Mouse (Mus musculus) layer of hippocampus, adult 2 months (tissue): ENCODE measurements at regions not wholly inside any gene's neighbourhood (a gene's known extent, or its start where the extent isn't known, plus 50 kb on each side); places are given as distances from the start of the nearest gene placed in this dataset.

ENCODE experiments used
- DNase-seq, 2 experiments: peaks; one replicate each; pipeline ENCODE4 v3.0.0; 2022; ENCODE audit warnings: low spot score in 2 of 2
- H3K27ac ChIP-seq: fragments of 200-600 bp; 2 replicates; pipeline ENCODE4 v1.8.1; 2022
- H3K4me3 ChIP-seq: fragments of 200-600 bp; 2 replicates; pipeline ENCODE4 v1.8.1; 2022; ENCODE audit warnings: mild to moderate bottlenecking
- CTCF ChIP-seq: fragments of 200-600 bp; conservative IDR thresholded peaks from 2 replicates; pipeline ENCODE4 v1.8.1; 2022; ENCODE audit warnings: antibody characterized with exemption, mild to moderate bottlenecking, moderate library complexity

DNA sequence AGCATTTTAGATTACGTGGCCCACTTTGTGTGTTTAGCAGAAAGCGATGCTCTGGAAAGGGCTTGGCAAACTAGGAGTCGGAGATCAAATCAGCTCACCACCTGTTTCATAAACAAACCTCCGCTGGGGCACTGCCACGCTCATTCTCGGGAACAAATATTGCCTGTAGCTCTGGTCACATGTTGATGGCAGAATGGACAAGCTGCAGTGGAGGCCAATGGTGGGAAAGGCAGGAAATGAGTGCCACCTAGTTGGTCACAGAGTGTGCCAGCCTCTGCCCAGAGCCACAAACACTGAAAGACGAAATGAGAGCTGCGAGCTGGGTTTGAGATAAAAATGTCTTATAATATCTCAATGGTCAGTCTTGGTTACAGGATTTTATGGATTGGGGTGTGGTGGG is 259.2 kb upstream of the Csf3r start:
- DNase-seq = no peak
- no peak; the same call in 1 of the 2 replicates for TF ChIP-seq CTCF
- Histone ChIP-seq H3K4me3 (no peak overlapping the region), H3K27ac (no peak overlapping the region)

DNA sequence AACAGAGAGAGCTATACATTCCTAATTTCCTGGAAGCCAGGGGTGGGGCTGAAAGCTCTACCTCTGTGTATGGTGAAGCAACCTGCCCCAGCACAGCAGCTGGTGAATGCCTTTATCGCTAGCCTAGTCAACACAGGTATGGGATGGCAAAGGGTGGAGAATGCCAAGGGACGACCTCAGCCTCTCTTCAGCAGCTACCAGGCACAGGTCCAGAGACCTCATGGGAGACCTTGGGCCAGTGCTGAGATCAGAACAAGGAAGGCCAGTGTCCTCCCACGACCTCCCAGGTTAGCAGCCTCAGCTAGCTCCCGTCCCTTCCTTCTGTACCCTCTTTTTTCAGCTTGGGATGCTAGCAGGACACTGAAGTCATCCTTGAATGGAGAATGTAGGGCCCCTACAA is 247.2 kb upstream of the Csf3r start:
- DNase-seq = no peak
- H3K27ac ChIP-seq = no peak overlapping the region
- no peak overlapping the region for H3K4me3 ChIP-seq
- TF ChIP-seq CTCF = no peak

DNA sequence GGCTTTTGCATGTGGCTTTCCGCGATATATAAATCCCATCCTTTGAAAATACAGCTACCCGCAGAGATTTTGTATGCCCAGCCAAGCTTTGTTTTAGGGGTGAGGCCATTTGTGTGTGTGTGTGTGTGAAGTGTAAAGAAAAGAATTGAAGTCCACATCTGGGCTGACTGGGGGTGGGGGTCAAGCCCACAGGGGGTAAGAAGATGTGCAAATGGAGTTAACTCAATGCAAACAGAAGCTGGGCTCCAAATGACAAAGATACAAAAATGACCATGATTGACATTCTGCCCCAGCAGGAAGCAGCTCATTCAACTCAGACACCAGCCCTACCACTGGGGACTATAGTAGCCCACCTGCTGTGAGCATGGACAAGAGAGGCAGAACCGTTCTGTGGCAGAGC is 244.2 kb upstream of the Csf3r start:
- no peak for DNase-seq
- Histone ChIP-seq H3K27ac (no peak overlapping the region), H3K4me3 (no peak overlapping the region)
- TF ChIP-seq CTCF = no peak

DNA sequence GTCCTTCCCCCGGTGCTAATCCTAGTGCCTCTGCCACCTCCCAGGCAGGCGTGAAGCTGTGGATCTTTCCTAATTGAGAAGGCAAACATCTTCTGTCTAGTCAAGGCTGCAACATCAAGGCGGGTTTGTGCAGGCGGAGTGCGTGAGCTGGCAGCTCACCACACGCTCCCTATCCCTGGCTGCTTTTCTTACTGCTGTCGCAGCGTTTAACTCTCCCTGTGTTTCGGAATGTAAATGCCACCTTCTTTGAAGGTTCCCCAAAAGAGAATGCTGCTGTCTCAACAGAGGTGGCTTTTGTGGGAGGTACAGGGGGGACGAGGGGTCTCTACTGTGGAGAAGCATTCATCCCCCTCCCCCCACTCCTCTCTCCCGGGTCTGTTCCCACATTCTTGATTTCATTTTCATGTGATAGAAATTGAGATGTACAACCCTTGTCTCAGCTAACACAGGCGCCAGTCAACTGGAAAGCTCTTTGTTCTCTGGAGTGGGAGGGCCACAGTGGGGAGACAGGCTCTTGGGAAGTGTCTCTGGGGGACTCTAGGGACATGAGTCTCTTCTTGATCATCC is 243.3 kb upstream of the Csf3r start:
- peak; percentile 42 to 50 for DNase-seq
- no peak overlapping the region for H3K27ac ChIP-seq
- no peak overlapping the region for H3K4me3 ChIP-seq
- no peak for TF ChIP-seq CTCF

DNA sequence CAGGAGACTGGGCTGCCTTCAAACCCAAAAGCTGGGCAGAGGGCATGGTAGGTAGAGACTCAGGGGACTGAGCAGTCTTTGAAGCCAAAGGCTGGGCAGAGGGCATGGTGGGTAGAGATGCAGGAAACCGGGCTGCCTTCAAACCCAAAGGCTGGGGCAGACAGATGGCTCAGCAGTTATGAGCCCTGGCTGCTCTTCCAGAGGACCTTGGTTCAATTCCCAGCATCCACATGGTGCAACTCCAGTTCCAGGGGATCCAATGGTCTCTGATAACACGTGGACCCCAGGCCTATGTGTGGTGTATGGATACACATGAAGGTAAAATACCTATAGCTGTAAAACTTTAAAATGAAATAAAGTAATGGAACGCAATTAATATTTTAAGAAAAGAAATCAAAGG is 242.0 kb upstream of the Csf3r start:
- no peak for TF ChIP-seq CTCF
- no peak overlapping the region for H3K4me3 ChIP-seq
- no peak overlapping the region for H3K27ac ChIP-seq
- no peak for DNase-seq

- no peak for TF ChIP-seq CTCF
- DNase-seq = no peak
- H3K27ac ChIP-seq = no peak overlapping the region
- H3K4me3 ChIP-seq = no peak overlapping the region
These were observed 238.3 kb upstream of the Csf3r start for GRCm38 (mm10) chr4:125786083-125786482.

DNA sequence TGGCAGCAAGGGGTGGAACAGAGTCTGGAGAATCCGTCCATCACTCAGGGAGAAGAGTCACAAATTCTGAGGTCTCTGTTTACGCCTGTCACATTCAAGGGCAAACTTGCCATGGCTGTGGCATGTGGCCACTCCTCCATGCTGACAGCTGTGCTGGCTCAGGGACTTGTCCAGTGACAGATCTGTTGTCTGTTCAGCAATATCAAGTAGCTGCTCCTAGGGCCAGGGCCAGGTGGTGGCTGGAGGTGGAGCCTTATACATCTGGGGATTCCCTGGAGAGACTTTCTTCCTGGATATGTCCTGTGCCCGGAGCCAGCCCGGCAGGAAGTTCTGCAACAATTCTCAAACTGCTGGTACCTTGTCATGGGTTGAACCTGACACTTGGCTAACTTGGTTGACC is 229.7 kb upstream of the Csf3r start:
- no peak for DNase-seq
- TF ChIP-seq CTCF = no peak
- Histone ChIP-seq H3K4me3 (no peak overlapping the region), H3K27ac (no peak overlapping the region)

DNA sequence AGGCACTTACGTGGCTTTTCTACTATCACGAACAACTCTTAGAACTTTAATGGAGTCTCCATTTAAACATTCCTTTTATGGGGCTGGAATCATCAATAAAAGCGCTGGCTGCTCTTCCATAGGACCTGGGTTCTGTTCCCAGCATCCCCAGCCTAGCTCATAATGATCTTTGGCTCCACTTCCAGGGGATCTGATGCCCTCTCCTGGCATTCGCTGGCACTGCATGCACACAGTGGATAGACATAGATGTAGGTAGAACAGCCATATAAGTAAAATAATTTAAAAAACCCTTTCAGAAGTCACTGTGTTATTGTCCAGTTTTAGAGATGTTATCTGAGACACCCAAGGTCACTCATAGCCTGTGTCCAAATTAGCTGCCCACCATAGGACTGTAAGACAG is 216.4 kb upstream of the Csf3r start:
- Histone ChIP-seq H3K27ac (no peak overlapping the region), H3K4me3 (no peak overlapping the region)
- peak; percentile 27; the same call in 1 of the 2 replicates for TF ChIP-seq CTCF
- DNase-seq = no peak

DNA sequence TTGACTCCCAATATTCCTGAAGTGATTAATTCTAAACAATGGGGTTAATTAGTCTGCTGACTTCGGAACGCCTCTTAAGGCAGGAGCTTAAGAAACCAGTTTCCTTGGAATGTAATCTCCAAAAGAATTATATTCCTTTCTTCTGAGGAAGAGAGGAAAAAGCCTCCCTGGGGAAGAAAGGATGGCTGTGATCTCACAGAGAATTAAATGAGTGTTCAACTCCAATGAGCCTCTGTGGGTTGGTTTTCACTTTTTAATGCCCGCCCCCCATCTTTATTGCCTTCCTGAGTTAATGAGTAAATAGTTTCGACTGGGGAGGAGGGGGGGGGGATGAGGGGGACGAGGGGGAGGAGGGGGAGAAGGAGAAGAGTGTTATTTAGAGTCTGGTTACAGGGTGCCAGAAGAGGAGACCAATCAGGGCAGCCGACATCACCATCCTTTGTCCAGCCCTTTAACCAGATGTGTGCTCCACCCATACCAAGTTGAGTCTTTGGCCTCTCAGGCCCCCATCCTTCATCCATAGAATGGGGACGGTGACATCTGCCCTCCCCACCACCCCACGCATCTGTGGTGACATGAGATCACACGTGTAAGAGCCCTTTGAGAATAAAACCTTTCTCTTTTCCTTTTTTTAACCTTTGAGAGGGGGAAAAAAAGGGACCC is 214.8 kb upstream of the Csf3r start:
- Histone ChIP-seq H3K27ac (no peak overlapping the region), H3K4me3 (no peak overlapping the region)
- no peak for DNase-seq
- TF ChIP-seq CTCF = no peak

- no peak for TF ChIP-seq CTCF
- no peak overlapping the region for H3K27ac ChIP-seq
- no peak for DNase-seq
- no peak overlapping the region for H3K4me3 ChIP-seq
These were observed 214.1 kb upstream of the Csf3r start for GRCm38 (mm10) chr4:125810247-125810646.

DNA sequence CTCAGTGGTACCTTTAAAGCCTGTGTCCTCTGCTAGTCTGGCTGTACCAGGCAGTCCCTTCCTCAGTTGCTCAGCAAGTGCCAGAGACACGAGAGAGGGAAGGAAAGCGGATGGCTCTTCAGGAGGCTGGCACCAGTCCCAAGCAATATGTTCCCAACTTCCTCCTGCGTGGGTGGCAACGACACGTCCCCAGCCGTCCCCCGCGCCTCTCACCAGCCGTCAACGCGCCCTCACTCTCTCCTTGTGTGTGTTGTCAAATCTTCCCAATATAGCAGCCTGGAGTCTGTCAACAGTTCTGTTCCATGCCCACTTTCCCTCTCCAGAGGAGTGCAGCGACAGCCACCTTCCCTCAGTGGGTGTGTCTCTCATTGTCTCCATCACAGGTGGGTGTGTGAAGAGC is 210.0 kb upstream of the Csf3r start:
- peak; percentile 73 to 87 for DNase-seq
- H3K4me3 ChIP-seq = no peak overlapping the region
- no peak overlapping the region for H3K27ac ChIP-seq
- TF ChIP-seq CTCF = no peak

GRCm38 (mm10) chr4:125815276-125815675 is 209.1 kb upstream of the Csf3r start:
- H3K4me3 ChIP-seq = no peak overlapping the region
- no peak overlapping the region for H3K27ac ChIP-seq
- no peak for DNase-seq
- TF ChIP-seq CTCF = no peak

- Histone ChIP-seq H3K27ac (no peak overlapping the region), H3K4me3 (no peak overlapping the region)
- TF ChIP-seq CTCF = no peak
- DNase-seq = peak; percentile 14 to 59
These were observed 199.8 kb upstream of the Csf3r start for GRCm38 (mm10) chr4:125824525-125824924.

GRCm38 (mm10) chr4:125826416-125826815 is 197.9 kb upstream of the Csf3r start:
- Histone ChIP-seq H3K27ac (no peak overlapping the region), H3K4me3 (no peak overlapping the region)
- peak; percentile 48 to 61 for DNase-seq
- no peak for TF ChIP-seq CTCF
